Mouse (Mus musculus): ENCODE data around the gene Cd79b.

The Cd79b gene

GRCm38 (mm10) chr11:106318406-106319366, 4.1 kb upstream of the Cd79b start:
- peak; percentile 27 to 50 for DNase-seq

GRCm38 (mm10) chr11:106317801-106318200, 3.2 kb upstream of the Cd79b start:
- no peak for DNase-seq

GRCm38 (mm10) chr11:106316416-106316815, 1.9 kb upstream of the Cd79b start:
- no peak for DNase-seq

- DNase-seq: peak in 1 of 2 experiments; percentile 39
Observed at GRCm38 (mm10) chr11:106313533-106313932, 1.0 kb downstream of the Cd79b start.

- DNase-seq: no peak
Observed at GRCm38 (mm10) chr11:106310123-106310522, 4.4 kb downstream of the Cd79b start.

- DNase-seq: peak; percentile 32 to 49
Observed at GRCm38 (mm10) chr11:106308162-106308561, 6.4 kb downstream of the Cd79b start.

GRCm38 (mm10) chr11:106307432-106307831, 7.1 kb downstream of the Cd79b start:
- DNase-seq: no peak

GRCm38 (mm10) chr11:106306758-106307157, 7.8 kb downstream of the Cd79b start:
- no peak for DNase-seq

- DNase-seq: no peak
Observed at GRCm38 (mm10) chr11:106306065-106306385, 8.5 kb downstream of the Cd79b start.

GRCm38 (mm10) chr11:106305348-106306064, 9.1 kb downstream of the Cd79b start:
- DNase-seq: no peak

GRCm38 (mm10) chr11:106302634-106303033, 11.9 kb downstream of the Cd79b start:
- DNase-seq: peak; percentile 81 to 83

GRCm38 (mm10) chr11:106301765-106302164, 12.8 kb downstream of the Cd79b start, which contains the start of gene Gh:
TSS of gene Gh (minus strand) at chr11:106301865.
- DNase-seq: no peak

GRCm38 (mm10) chr11:106291861-106292260, 22.7 kb downstream of the Cd79b start:
- no peak for DNase-seq

GRCm38 (mm10) chr11:106290376-106290775, 24.2 kb downstream of the Cd79b start:
- no peak for DNase-seq

GRCm38 (mm10) chr11:106289369-106289768, 25.2 kb downstream of the Cd79b start:
- peak; percentile 80 to 89 for DNase-seq

GRCm38 (mm10) chr11:106286987-106287386, 27.6 kb downstream of the Cd79b start:
- no peak for DNase-seq

GRCm38 (mm10) chr11:106286206-106286605, 28.4 kb downstream of the Cd79b start:
- no peak for DNase-seq

- no peak for DNase-seq
Observed at GRCm38 (mm10) chr11:106284126-106284525, 30.4 kb downstream of the Cd79b start.

- DNase-seq: no peak
Observed at GRCm38 (mm10) chr11:106283371-106283770, 31.2 kb downstream of the Cd79b start.

GRCm38 (mm10) chr11:106282452-106282851, 32.1 kb downstream of the Cd79b start:
- no peak for DNase-seq

GRCm38 (mm10) chr11:106276454-106276853, 38.1 kb downstream of the Cd79b start, which contains the start of gene Tcam1:
TSS of gene Tcam1 (plus strand) at chr11:106276672.
- DNase-seq: peak; percentile 96

GRCm38 (mm10) chr11:106274971-106275411, 39.6 kb downstream of the Cd79b start:
- peak; percentile 50 to 70 for DNase-seq

- no peak for DNase-seq
Observed at GRCm38 (mm10) chr11:106274374-106274773, 40.2 kb downstream of the Cd79b start.

GRCm38 (mm10) chr11:106273811-106274210, 40.8 kb downstream of the Cd79b start:
- DNase-seq: no peak

Measured in kidney, postnatal 4 days (tissue).